Mouse (Mus musculus): ENCODE measurements around the gene Med27. TPM values are rescaled to one million over a fixed set of nuclear protein-coding genes. Genes with fewer than 3 reads are reported as not detected.

Gene Med27
- polyA plus RNA-seq, 1 experiment from 2014 or later = 68.4 TPM

DNA sequence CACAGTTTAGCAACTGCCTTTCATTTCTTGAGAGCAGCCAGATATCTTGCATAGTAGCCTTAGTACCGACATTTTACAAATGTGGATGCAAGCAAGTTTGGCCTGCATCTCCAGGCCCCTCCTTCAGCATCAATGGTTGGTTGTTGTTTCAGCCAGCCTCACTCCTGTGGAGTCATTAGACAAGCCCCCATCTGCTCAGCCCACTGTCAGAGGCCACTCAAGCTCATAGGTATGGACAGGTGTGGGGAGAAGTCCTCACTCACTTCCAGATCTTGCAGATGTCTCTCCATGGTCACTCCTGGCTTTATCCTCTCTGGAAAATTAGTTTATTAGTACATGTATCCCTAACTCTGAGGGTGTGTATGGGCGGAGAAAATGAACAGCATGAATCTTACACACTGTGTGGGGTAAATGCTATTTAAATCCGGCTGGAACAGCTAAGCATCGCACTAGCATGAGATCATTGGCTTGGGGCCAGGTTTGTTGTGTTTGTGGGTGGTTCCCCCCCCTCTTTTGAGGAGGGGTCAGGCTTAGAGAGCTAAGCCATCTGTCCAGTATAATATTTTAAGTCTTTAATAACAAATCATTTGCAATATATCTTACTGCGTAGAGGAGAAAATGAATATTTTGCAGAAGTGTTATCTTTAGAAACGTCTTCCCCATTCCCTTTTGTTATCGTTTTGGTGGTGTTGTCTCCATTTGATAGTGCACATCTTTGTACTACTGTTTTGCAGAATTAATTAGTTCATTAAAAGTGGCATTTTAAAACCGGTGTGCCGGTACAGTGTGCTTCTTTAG, 118.4 kb downstream of the Med27 start:
- no peak overlapping the region for H3K9ac ChIP-seq (ENCODE audit: low read length)
- ATAC-seq (ENCODE audit: low FRiP score) (no peak), DNase-seq (ENCODE audit: low spot score, missing footprints) (no peak)
- H3K27me3 ChIP-seq (ENCODE audit: control insufficient read depth, insufficient read depth, low read length) = no peaks in the 10 kb centered on the region
- H3K9me3 ChIP-seq (ENCODE audit: control insufficient read depth, low read length) = no peaks in the 10 kb centered on the region
- WGBS = 80% methylated on average over 9 of the region's 9 CpGs
- H3K4me1 ChIP-seq (ENCODE audit: control insufficient read depth, insufficient read depth, low read length) = peaks cover 5% of the 10 kb centered on the region; the same call in 1 of the 2 replicates
- H3K27ac ChIP-seq (ENCODE audit: low read depth, low read length) = no peak overlapping the region
- no peak overlapping the region for H3K4me2 ChIP-seq
- H3K36me3 ChIP-seq (ENCODE audit: control insufficient read depth, insufficient read depth, low read length) = no peaks in the 10 kb centered on the region
- no peak overlapping the region for H3K4me3 ChIP-seq (ENCODE audit: low read depth, low read length)

DNA sequence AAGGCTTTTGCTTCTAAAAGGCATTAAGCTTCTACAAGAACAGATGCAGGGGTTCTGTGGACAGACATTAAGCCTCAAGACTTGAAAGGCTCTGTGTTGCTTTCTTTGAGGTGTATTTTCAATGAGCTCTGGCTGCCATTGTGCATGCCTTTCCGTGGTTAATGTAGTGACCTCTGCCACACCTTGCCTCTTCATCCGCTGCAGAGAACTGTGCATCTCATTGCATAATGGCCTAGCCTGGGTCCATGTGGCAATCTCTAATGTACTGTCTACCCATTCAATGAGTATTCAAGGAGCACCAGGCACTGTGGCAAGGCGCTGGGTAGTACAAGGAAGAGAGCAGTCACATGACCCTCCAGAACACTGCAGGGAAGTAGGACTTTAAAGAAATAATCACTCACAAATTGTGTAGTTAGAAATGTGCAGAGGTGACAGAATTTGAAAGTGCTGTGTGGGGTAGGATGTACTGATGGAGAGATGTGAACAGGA, 119.1 kb downstream of the Med27 start:
- peaks cover 5% of the 10 kb centered on the region; the same call in 1 of the 2 replicates for H3K4me1 ChIP-seq (ENCODE audit: control insufficient read depth, insufficient read depth, low read length)
- no peaks in the 10 kb centered on the region for H3K36me3 ChIP-seq (ENCODE audit: control insufficient read depth, insufficient read depth, low read length)
- H3K4me3 ChIP-seq (ENCODE audit: low read depth, low read length) = no peak overlapping the region
- DNase-seq (ENCODE audit: low spot score, missing footprints) = no peak
- no peaks in the 10 kb centered on the region for H3K27me3 ChIP-seq (ENCODE audit: control insufficient read depth, insufficient read depth, low read length)
- ATAC-seq (ENCODE audit: low FRiP score) = no peak
- 66% methylated on average over 3 of the region's 3 CpGs for WGBS
- no peak overlapping the region for H3K9ac ChIP-seq (ENCODE audit: low read length)
- no peak overlapping the region for H3K27ac ChIP-seq (ENCODE audit: low read depth, low read length)
- no peak overlapping the region for H3K4me2 ChIP-seq
- H3K9me3 ChIP-seq (ENCODE audit: control insufficient read depth, low read length) = no peaks in the 10 kb centered on the region

DNA sequence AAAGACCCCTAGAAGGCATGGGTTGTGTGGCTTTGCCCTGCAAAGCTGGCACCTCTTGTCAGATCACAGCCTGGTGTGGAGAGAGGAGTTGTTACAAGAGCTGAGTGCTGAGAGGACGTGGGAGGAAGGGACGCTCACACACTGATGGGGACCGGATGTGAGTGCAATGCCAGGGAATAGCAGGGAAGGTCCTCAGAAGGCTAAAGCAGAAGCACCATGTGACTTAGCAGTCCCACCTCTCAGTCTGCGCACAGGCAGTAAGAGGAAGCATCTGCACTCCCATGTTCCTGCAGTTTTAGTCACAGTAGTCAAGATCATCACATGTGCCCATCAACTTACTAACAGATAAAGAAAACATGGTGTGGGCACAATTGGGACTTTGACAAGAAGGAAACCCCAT, 119.8 kb downstream of the Med27 start:
- no peak for ATAC-seq (ENCODE audit: low FRiP score)

DNA sequence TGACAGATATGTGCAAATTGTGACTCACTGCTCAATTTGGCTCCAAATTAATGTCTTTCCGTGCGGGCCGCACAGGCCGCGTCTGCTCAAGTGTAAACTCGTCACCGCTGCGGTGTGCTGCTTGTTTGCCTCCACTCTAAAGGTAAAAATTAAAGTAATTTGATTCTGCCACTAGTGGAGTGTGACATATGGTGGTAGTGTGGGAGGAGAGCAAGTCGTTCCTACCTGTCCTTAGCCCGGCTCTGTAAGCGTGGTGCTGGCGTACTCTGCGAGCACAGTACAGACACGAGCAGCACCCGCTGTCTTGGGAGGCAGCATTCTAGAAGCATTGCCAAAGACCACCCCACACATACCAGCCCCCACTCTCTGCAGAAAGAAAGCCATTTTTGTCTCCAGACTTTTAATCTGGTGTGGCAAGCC, 121.9 kb downstream of the Med27 start:
- Histone ChIP-seq H3K4me3 (ENCODE audit: low read depth, low read length) (no peak overlapping the region), H3K9ac (ENCODE audit: low read length) (no peak overlapping the region), H3K9me3 (ENCODE audit: control insufficient read depth, low read length) (no peaks in the 10 kb centered on the region), H3K4me2 (no peak overlapping the region), H3K4me1 (ENCODE audit: control insufficient read depth, insufficient read depth, low read length) (peaks cover 5% of the 10 kb centered on the region; the same call in 1 of the 2 replicates), H3K27ac (ENCODE audit: low read depth, low read length) (no peak overlapping the region), H3K36me3 (ENCODE audit: control insufficient read depth, insufficient read depth, low read length) (no peaks in the 10 kb centered on the region), H3K27me3 (ENCODE audit: control insufficient read depth, insufficient read depth, low read length) (no peaks in the 10 kb centered on the region)
- no peak for DNase-seq (ENCODE audit: low spot score, missing footprints)
- no peak for ATAC-seq (ENCODE audit: low FRiP score)
- WGBS = 91% methylated on average over 15 of the region's 15 CpGs

More for the DNA sequence above, 119.8 kb downstream of the Med27 start:
- Histone ChIP-seq H3K4me3 (ENCODE audit: low read depth, low read length) (no peak overlapping the region), H3K4me2 (no peak overlapping the region), H3K4me1 (ENCODE audit: control insufficient read depth, insufficient read depth, low read length) (peaks cover 5% of the 10 kb centered on the region; the same call in 1 of the 2 replicates), H3K9me3 (ENCODE audit: control insufficient read depth, low read length) (no peaks in the 10 kb centered on the region), H3K36me3 (ENCODE audit: control insufficient read depth, insufficient read depth, low read length) (no peaks in the 10 kb centered on the region), H3K27me3 (ENCODE audit: control insufficient read depth, insufficient read depth, low read length) (no peaks in the 10 kb centered on the region), H3K27ac (ENCODE audit: low read depth, low read length) (no peak overlapping the region), H3K9ac (ENCODE audit: low read length) (no peak overlapping the region)
- 91% methylated on average over 4 of the region's 4 CpGs for WGBS
- no peak for DNase-seq (ENCODE audit: low spot score, missing footprints)

DNA sequence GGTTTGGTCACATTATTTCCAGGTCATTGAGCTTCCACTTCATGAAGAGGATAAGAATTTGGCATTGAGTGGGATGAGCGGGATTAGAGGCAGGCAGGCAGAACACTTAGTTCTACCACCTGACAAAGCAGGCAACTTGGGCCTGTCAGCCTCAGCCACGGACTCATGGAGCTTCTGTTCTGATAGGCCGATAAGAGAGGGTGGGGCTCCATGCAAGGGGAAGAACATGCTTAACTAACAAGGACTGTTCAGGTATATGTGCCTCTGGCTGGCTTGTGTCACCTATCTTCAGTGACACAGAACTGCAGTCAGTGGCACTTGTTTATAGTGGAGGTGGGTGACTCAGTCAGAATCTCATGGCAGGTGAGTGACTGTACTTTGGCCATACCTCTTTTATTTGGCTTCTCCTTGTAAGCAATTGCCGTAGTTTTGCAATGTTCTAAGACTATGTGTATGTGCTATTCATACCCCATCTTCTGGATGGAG, 126.4 kb downstream of the Med27 start:
- ATAC-seq (ENCODE audit: low FRiP score) (no peak), DNase-seq (ENCODE audit: low spot score, missing footprints) (no peak)
- Histone ChIP-seq H3K27me3 (ENCODE audit: control insufficient read depth, insufficient read depth, low read length) (no peaks in the 10 kb centered on the region), H3K4me3 (ENCODE audit: low read depth, low read length) (no peak overlapping the region), H3K4me2 (no peak overlapping the region), H3K9ac (ENCODE audit: low read length) (no peak overlapping the region), H3K4me1 (ENCODE audit: control insufficient read depth, insufficient read depth, low read length) (no peaks in the 10 kb centered on the region), H3K9me3 (ENCODE audit: control insufficient read depth, low read length) (no peaks in the 10 kb centered on the region), H3K27ac (ENCODE audit: low read depth, low read length) (no peak overlapping the region), H3K36me3 (ENCODE audit: control insufficient read depth, insufficient read depth, low read length) (no peaks in the 10 kb centered on the region)
- 77% methylated on average over 4 of the region's 4 CpGs for WGBS

DNA sequence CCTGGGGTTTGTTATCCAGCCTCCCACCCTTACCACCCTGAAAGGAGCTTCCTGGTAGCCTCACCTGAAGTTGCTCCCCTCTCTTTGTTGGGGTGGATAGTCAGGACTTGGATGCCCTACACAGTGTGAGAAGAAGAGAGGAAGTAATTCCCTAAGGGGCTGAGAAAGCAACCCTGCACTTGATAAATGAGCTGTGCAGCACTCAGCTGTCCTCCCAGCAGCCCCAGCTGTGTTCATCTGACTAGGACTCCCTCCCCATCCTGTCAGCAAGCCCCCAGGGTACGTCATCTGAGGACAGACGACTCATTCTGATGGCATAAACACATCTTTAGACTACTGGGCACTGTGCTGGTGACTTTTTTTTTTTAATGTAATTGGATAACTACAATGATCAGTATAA, 127.3 kb downstream of the Med27 start:
- WGBS = 69% methylated on average over 2 of the region's 2 CpGs
- ATAC-seq (ENCODE audit: low FRiP score) (no peak), DNase-seq (ENCODE audit: low spot score, missing footprints) (no peak)
- Histone ChIP-seq H3K4me1 (ENCODE audit: control insufficient read depth, insufficient read depth, low read length) (no peaks in the 10 kb centered on the region), H3K9me3 (ENCODE audit: control insufficient read depth, low read length) (no peaks in the 10 kb centered on the region), H3K4me2 (no peak overlapping the region), H3K36me3 (ENCODE audit: control insufficient read depth, insufficient read depth, low read length) (no peaks in the 10 kb centered on the region), H3K4me3 (ENCODE audit: low read depth, low read length) (no peak overlapping the region), H3K27ac (ENCODE audit: low read depth, low read length) (no peak overlapping the region), H3K27me3 (ENCODE audit: control insufficient read depth, insufficient read depth, low read length) (no peaks in the 10 kb centered on the region), H3K9ac (ENCODE audit: low read length) (no peak overlapping the region)

DNA sequence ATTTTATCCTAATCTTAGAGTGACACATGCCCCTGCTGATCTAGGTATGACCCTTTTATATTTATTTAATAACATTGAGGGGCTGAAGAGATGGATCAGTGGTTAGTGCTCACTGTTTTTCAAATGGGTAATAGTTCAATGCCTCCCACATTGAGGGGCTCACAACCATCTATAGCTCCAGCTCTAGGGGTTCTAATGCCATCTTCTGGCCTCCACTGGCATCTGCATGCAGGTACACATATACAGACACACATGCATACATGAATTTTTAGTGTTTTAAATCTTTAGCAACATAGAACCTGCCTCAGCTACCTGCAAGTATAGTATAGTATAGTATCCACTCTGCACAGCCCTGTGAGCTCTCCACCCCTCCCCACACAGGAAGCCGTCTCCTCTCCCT, 130.1 kb downstream of the Med27 start:
- 90% methylated on average over 1 of the region's 1 CpGs for WGBS
- H3K4me3 ChIP-seq (ENCODE audit: low read depth, low read length) = no peak overlapping the region
- DNase-seq (ENCODE audit: low spot score, missing footprints) (peak; percentile 2), ATAC-seq (ENCODE audit: low FRiP score) (no peak)
- H3K4me1 ChIP-seq (ENCODE audit: control insufficient read depth, insufficient read depth, low read length) = peaks cover 4% of the 10 kb centered on the region
- H3K27me3 ChIP-seq (ENCODE audit: control insufficient read depth, insufficient read depth, low read length) = no peaks in the 10 kb centered on the region
- no peaks in the 10 kb centered on the region for H3K9me3 ChIP-seq (ENCODE audit: control insufficient read depth, low read length)
- no peak overlapping the region for H3K27ac ChIP-seq (ENCODE audit: low read depth, low read length)
- no peak overlapping the region for H3K9ac ChIP-seq (ENCODE audit: low read length)
- no peaks in the 10 kb centered on the region for H3K36me3 ChIP-seq (ENCODE audit: control insufficient read depth, insufficient read depth, low read length)
- no peak overlapping the region for H3K4me2 ChIP-seq

DNA sequence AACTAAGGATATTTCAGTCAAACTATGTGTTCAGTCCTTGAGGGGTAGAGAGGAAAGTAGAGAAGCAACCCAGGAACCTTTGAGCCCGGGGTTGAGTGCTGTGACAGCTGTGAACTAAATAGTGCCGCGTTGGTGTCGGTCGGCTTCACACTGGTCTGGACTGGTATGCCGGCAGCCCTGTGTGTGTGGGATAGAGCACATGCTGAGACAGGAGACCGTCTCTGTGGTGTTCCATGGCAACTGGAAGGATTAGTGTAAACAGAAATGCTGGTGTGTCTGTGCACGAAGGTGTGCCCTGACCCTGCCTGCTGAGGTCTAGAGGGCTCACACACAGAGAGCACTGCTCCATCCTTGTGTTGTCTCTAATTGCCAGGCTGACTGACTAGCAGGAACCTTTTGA, 135.2 kb downstream of the Med27 start:
- WGBS = 31% methylated on average over 8 of the region's 8 CpGs
- no peak overlapping the region for H3K4me3 ChIP-seq (ENCODE audit: low read depth, low read length)
- H3K9me3 ChIP-seq (ENCODE audit: control insufficient read depth, low read length) = no peaks in the 10 kb centered on the region
- H3K27me3 ChIP-seq (ENCODE audit: control insufficient read depth, insufficient read depth, low read length) = no peaks in the 10 kb centered on the region
- H3K4me1 ChIP-seq (ENCODE audit: control insufficient read depth, insufficient read depth, low read length) = peaks cover 15% of the 10 kb centered on the region
- H3K4me2 ChIP-seq = no peak overlapping the region
- no peak overlapping the region for H3K9ac ChIP-seq (ENCODE audit: low read length)
- no peaks in the 10 kb centered on the region for H3K36me3 ChIP-seq (ENCODE audit: control insufficient read depth, insufficient read depth, low read length)
- no peak overlapping the region for H3K27ac ChIP-seq (ENCODE audit: low read depth, low read length)
- DNase-seq (ENCODE audit: low spot score, missing footprints) (peak; percentile 87), ATAC-seq (ENCODE audit: low FRiP score) (peak; percentile 40; the same call in 1 of the 2 replicates)

DNA sequence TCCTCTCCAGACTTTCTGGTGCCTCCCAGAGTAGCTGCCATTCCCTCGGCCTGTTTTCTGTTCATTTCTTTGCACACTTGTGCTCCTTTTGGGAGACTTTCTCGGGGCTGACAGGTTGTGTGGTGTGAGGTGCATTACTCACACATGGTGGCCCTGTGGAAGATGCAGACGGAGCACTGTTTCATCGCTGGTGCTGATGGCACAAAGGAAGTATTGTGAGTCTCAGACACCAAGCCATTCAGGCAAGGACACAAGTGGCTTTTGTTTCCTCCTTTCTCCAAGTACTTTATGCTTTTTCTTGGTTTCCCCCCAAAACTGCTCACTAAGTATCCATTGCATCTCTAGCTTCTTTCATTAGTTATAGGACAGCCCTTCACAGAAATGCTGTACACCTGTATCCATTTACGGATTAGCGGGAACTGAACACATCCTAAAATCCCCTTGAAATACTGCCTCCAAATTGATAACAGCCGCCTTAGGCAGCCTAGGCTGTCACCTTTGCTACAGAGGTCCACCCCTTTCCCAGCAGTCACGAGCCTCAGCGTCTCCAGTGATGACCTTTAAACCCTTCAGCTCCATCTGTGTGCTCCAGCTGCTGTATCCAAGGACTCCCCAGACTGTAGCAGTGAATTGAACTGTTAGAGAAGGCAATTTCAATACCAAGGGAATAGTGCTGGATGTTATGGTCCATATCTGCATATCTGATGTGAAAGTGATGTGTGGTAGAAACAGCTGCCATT, 136.5 kb downstream of the Med27 start:
- no peak overlapping the region for H3K4me2 ChIP-seq
- no peaks in the 10 kb centered on the region for H3K27me3 ChIP-seq (ENCODE audit: control insufficient read depth, insufficient read depth, low read length)
- no peak overlapping the region for H3K9ac ChIP-seq (ENCODE audit: low read length)
- ATAC-seq (ENCODE audit: low FRiP score) (no peak), DNase-seq (ENCODE audit: low spot score, missing footprints) (no peak)
- H3K4me1 ChIP-seq (ENCODE audit: control insufficient read depth, insufficient read depth, low read length) = peaks cover 16% of the 10 kb centered on the region
- no peak overlapping the region for H3K27ac ChIP-seq (ENCODE audit: low read depth, low read length)
- H3K4me3 ChIP-seq (ENCODE audit: low read depth, low read length) = no peak overlapping the region
- H3K36me3 ChIP-seq (ENCODE audit: control insufficient read depth, insufficient read depth, low read length) = no peaks in the 10 kb centered on the region
- WGBS = 60% methylated on average over 9 of the region's 9 CpGs
- H3K9me3 ChIP-seq (ENCODE audit: control insufficient read depth, low read length) = no peaks in the 10 kb centered on the region

All from midbrain, embryonic 11.5 days (tissue).